Mouse (Mus musculus) ovary, adult 18-20 months (tissue): ENCODE data around the gene Ms4a6d.
"Not testable (repeated sequence)": the region's sequence is repeated elsewhere in the genome, so short reads cannot be mapped to it uniquely, and the experiment has no call there.

Experiments
- DNase-seq: peaks from one replicate; pipeline ENCODE4 v3.0.0; 2022; ENCODE audit warnings: low spot score, mixed read lengths

The Ms4a6d gene

DNA sequence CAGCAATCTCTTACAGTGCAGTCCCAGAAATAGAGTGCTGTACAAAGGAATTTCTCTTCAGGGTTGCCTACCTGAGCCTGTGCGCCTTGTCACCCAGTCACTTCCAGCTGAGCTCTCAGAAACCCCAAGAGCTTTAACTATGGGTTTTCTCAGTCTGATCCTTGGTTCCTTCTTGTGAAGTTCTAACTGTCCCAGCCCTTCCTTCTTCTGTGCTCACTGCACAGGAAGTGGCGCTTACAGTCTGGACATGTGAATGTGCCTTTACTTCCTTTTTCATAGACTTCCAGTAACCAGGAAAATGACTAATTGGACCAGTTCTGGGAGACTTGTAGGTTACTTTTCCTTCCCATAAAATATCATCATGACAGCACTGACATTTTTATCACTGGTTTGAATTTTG is at the start of gene Ms4a6d:
TSS of gene Ms4a6d (minus strand) at position 247 of the 400 bp plus-strand sequence.
- DNase-seq: no peak

DNA sequence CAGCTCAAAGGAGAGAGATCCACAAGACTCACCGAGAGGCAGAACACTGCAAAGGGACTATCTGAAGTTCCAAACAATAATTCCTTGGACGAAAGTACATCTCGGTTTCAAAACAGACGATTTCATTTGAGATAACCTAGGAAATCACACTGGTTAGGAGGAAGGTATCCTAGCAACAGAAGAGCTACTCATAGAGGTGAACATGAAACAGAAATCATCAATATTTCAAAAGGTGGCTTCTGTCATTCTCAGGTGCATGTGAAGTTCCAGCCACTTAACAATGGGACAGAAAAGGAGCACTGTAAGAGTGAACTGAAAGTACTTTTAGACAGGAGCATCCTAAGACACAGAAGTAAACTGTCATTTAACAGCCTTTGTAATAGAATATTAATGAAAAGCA is 44.9 kb upstream of the Ms4a6d start:
- DNase-seq: no peak

DNA sequence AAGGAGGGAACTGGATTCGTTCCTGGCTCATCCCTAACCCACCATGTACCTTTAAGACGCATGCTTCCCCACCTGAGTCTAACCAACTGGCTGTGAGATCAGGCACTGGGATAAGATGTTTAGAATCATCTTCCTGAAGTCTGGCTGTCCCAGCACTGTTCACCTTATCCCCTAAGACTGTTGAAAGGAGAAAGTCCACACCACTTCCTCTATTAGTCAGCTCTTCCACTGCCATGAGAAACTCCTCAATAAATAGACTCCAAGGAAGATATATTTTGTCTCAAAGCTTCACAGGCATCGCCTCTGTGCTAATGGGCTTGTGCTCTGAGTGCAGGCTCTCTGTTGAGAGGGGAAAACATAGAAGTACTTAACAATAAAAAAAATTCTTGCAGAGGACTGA is 41.5 kb upstream of the Ms4a6d start:
- DNase-seq: no peak

DNA sequence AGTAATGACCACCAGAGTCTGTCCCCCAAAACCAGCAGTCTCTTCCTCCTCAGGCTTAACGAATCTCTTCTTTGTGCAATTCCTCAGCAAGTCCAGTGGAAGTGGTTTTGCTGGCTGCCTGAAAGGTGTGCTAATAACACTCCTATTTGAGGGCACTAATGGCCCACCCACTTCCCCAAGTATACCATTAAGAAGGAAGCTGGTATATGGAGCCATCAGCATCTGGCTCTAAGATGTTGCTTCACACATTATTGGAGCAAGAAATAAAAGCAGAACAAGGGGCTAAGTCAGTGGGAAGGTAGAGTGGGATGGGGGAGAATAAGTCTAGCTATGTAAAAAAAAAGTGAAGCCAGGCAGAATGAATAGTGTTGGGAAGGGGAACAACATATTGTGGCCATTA is 36.1 kb upstream of the Ms4a6d start, which contains the start of gene Ms4a3:
TSS of gene Ms4a3 (minus strand) at position 120 of the 400 bp plus-strand sequence.
- no peak for DNase-seq

DNA sequence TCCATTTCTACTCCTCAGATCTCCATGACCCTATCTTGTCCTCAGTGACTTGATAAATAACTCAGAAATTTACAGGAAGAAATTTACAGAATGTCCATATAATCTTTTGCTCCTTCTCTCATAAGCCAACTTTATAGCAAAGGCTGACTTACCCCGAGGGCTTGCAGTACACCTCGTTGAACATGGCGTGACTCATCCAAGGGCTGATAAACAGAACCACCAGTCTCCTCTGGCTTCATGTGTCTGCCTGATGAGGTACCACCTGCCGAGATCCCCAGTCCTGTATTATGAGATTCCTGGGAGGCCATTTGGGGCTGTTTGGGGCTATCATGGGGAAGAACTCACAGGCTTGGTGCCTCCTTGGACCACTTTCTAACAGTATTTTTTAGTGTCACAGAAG is 34.4 kb upstream of the Ms4a6d start:
- DNase-seq: no peak

DNA sequence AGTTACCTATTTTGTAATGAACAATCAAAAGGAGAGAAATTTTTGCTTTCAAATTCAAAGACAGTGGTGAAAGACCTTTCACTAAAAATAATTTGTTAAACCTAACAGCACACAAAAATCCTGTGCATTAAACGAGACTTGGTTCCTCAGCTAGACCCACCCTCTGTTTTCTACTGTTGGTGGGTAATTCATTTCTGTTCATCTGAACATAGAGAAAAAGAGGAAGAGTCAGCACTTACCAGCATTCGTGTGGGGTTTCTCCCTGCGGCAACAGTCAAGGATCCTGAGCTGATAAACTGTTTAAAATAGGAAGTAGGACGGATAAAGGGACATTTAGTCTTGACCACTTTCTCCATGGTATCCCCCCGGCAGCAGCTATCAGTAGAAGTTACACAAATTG is 30.9 kb upstream of the Ms4a6d start:
- no peak for DNase-seq

DNA sequence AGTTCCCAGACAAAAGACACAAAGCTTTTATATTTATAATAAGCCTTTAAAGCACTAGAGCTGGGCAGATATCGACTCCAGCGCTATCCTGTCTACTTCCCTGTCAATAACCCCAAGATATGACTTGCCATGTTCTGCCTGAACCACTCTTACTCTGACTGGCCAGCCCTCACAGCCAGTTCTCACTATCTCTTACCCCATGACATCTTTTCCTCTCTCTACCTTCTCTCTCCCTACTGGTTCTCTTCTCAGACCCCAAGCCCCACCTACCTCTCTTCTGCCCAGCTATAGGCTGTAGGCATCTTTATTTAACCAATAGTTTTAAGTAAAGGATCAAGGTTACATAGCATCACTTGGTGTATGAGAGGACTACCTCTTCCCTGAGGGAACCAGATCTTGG is 29.7 kb upstream of the Ms4a6d start:
- DNase-seq: no peak

DNA sequence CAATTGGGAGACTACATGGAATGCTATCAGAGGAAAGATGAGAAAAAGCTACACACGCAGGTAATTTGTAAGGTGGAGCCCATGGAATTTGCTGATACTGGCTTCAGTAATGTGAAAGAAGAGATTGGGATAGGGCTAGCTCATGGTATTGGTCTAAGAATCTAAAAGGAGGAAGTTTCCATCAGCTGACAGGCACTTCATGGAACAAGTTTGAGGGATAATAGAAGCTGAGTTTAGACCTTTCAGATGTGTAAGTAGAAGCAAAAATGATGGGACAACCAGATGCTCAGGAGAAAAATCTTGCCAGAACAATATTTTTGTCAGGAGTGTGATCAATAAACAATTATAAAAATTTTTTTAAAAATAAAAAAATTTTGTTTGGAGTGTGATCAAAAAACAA is 29.1 kb upstream of the Ms4a6d start:
- no peak for DNase-seq

DNA sequence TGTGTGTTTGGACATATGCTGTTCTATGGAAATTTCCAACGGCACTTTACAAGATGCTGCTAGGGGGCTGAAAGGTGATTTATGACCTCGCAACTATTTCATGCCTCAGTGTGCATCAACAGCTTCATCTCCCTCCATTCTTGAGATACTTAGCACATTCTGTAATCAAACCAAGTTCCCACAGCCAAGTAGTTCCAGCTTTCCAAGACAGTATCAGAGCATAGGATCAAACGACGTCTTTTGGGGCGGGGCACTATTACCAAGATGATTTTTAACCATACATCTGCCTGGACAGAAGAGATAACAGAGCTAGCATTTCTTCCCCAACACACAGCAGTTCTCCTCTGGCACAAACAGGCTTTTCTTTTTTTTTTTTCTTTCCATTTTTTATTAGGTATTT is 20.6 kb upstream of the Ms4a6d start:
- DNase-seq: no peak

DNA sequence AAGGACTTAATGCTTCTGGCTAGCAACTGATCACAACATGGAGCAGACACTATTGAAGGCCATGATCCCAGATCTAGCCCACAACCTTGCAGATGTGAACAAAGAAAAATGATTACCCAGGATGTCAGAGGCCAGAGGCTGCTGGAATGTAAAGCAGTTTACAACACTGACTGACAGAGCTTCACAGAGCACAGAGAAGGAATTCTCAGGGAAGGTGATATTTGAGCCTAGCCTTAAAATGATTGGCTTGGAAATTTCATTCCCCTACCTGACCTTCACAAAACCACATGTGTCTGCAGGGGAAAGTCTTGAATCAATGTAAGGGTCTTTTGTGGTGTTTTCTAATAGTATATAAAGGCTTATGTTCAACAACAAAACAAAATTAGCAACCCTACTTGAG is 20.2 kb upstream of the Ms4a6d start:
- no peak for DNase-seq

DNA sequence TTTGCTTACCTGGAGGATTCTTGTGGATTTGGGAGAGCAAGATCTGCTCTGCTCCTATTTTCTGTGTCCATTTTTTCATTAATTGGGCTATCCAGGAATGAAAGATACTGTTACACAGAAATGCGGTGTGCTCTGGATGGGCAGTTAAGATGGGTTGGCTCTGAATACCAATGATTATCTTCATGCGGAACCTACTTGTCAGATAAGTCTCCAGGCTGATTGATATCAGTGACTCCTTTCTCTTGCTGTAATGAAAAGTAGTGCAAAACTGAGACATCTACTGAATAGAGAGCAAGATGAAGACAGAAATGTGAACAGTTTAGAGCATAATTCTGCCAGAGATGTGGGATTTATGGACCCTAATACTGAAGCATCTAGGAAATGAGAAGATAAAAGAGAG is 18.9 kb upstream of the Ms4a6d start, which contains the start of gene Ms4a2:
TSS of gene Ms4a2 (minus strand) at position 169 of the 400 bp plus-strand sequence.
- no peak for DNase-seq

DNA sequence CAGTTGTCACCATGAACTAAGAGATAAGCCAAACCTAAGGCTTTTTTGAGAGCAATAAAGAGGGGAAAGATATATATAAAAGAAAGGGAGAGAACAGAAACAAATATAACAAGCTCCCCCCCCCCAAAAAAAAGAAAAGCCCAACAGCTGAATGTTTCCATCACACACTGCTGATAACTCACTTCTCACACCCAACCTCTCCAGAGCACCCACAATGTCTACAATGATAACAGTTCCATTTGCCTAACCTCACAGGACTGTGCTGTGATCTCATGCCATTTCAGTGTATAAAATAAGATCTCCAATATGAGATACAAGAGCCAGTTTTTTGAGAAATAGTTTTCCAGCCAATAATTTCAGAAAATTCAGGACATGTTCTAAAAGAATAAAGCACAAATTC is 13.3 kb upstream of the Ms4a6d start:
- no peak for DNase-seq

DNA sequence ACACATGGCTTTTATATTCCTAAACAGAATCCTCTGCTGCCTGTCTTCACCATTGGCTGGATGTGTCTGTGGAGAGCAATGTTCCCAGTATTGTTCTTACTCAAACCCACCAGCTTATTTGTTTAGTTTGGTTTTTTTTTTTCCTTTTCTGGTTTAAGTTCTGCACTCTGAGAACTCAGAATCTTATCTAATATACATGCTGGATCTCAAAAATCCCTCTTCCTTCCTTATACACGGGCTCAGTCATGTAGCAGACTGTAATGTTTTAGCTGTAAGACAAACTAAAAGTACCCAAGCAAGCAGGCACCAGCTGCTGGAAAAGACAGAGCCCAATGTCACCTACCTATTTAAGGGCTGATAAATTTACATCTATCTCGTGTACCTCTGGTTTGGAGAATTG is 10.2 kb upstream of the Ms4a6d start:
- no peak for DNase-seq

DNA sequence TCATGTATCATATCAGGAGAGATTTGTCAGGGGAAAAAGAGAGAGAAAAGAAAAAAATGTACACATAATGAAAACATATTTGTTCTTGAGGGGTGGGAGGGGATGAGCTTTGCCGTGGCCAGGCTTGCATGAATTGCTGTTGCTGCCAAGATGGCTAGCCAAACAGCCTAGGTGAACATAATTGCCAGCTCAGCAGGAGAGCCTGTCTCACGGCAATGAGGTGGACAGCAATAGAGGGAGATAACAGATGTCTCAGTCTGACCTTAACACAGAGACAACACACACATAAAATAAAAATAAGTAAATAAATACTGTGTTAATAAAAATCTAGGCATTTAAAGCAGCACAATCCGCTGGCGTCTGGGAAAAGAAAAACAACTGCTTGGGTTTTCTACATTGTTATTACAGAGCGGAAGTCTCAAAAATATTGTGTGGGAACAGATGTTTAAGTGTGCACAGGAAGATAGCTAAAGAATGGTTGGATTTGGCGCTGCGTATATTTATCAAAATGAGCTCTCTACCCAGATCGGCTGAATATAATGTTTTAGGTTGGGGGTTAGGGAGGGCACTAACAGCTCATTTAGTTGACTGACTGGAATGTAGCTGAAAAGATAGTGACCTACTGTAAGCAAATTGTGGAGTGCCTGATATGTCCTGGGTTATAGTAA is 9.3 kb upstream of the Ms4a6d start:
- no peak for DNase-seq

DNA sequence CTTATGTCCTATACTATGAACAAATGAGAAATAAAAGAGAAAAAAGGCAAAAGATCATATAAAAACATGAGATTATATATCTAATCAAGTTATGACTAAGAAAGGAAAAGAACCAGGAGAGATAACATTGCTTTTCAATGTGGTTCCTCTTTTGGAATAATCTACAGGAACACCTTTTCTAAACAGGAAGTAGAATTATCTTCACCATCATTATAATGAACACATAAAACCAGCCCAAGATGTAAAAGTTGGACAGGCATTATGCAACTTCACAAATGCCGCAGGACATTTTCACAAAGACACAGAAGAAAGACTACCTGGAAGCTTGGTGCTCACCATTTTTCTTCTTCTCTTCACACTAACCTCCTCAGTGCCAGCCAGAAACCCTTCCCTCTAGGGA is 8.4 kb upstream of the Ms4a6d start:
- DNase-seq: no peak

DNA sequence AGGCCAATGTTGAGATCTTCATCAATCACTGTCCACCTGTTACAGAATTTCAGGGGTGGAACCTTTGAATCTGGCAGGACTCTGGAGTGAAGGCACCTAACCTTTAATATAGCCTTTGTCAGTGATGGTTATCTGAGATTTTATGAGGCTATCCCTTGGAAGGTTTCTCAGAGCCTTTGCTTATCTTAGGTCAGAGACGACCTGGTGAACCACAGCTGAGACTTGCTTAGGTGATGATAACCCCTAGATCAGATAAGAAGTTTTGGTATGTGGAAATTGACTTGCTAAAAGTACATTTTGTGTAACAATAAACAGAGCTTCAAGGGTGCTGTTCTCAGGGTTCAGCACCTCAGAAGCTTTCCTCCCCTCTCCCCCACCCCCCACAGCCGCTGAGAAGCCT is 7.6 kb upstream of the Ms4a6d start:
- no peak for DNase-seq

DNA sequence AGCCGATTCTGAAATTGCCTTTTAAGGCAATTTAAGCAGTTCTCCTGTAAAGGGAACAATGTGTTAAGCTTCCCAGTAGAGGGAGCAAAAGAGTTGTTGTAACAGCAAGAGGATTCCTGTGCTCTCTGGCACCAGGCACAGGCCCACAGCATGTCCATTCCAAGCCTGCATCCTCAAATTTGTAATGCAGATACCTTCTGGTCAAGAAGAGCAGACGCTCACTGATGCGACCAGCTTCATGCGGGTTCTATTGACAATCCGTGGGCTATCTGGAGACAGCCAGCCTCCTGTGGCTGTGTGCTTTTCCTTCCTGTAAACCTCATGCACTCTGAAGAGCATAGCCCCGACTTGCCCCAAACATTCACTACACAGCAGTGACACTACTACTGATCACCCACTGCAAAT is 6.9 kb upstream of the Ms4a6d start:
- no peak for DNase-seq

DNA sequence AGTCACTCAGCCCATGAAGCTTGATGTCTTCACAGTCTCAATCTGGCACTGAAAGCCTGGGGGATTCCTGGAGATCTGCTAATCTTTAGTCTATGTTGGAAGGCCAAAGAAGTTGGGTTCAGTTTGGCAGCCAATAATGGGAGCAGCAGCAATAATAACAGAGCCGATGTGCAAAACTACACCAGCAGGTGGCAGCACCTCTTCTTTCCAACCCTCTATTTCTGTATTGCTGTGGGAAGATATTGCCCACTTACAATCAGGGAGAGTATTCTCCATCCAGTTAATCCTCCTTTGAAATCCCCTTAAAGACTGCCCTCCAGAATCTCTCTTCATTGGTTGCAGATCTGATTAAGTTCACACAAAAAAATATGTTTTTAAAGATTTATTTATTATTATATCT is 3.5 kb upstream of the Ms4a6d start:
- DNase-seq: no peak

DNA sequence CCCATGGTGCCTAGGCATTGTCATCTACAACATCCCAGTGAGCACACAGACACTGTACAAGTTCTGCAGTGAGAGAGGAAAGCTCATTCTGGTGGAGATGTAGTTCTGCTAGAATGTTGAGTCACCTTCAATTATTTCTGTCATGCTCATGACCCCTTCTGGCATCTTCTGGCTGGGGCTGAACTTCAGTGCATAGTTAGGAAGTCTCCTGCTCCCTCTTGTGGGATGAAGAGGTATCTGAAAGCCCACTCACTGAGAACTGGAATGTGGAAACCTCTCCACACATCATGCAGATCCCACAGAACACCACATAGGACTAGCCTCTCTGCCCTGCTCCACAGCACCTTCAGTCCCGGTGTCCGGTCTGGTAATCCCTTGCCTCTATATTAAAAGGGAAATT is 2.6 kb downstream of the Ms4a6d start:
- DNase-seq: no peak

DNA sequence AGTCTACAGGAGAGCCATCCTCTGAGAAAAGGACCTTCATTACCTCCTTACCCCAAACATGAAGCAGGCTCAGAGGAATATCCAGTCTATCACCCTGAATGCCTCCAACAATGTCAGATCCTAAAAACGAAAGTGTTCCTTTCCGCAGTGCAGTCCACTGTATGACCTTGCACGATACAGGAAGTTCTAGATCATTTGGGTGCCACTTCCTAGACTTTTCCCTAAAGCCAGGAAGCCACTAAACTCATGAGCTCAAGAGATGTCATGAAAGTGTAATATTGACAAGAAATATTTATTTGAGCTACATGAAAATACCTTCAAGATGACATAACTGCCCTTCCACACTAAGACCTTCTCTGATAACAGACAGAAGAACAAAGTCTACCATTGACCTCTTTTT is 3.3 kb downstream of the Ms4a6d start:
- no peak for DNase-seq

DNA sequence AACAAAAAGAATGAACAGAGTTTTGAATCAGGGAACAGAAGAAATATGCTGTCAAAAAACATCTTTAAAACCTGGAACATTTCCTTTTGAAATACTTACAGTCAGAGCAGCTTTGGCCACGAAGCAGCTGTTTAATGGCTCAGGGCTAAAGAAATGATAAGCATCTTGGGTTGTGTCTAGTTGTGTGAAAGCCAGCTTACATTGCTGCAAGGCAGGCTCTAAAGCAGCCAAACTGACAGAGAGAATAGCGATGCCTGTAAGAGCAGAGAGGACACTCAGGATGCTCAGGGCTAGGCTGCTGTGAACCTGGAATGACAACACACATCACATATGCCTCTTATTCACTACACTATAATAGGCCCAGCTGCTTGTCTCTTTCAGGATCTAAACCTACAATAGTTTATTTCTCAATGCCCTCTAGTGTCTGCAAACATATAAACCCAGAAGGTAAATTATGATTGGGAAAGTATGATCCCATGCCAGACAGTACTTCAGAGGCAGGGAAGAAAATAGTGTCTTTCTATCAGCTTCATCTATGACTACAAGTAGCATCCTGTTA is 14.7 kb downstream of the Ms4a6d start:
- DNase-seq: no peak

DNA sequence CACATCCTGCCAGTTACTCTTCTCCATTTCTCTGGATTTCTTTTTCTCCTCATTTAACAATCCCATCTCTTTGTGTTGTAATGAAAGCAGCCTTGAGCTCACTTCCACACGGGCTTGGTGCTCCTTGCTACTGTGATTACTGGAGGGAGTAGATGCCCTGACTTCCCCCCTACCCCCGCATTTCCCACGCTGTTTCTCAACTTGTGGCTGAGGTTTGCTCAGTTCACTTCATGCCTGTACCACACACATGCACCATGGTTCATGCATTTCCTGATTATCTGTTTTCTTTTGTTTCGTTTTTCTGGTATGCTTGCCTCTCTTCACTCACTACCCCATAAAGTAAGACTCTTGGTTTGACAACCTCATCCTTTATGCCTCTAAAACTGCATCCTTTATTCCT is 15.4 kb downstream of the Ms4a6d start:
- no peak for DNase-seq

DNA sequence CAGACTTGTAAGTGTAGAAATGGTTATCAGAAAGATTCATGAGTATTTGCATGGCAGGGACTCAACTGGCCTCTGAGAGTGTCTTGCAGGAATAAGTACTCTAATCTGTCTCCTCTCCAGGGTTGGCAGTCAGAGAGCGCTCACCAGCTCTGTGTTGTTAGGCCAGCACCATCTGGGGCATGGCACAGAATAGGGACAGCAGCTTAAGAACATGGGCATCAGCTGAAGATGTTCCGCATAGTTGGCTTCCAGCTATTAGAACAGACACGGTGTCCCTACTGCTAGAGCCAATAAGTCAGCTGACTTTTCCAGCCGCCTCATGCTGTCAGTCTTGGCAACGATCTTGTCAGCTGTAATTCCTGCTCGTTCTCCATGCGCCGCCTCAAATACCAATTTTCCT is 29.7 kb downstream of the Ms4a6d start:
- no peak for DNase-seq

DNA sequence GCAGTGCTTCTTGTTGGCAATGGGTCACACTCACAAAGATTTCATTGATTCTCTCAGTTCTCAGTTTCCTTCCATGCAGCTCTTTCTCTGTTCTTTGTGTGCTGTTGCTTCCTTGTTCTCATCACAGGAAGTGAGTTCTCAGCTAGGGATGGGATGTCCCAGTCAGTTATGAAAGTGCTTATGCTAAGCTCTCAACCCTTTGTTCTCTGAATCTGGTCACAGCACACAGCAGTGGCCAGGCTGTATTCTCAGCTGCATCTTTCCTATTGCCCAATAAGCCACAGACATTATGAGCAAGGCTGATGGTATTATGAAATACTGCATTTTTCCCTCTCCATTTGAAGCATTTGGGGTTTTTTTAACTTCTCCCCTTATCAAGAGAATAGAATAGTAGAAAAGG is 45.1 kb downstream of the Ms4a6d start:
- not testable (repeated sequence) for DNase-seq
